Mouse (Mus musculus) c-Kit-positive CD71-positive TER-119-positive erythroid progenitor cells, embryonic 14.5 days (primary cell): ENCODE measurements around the gene Gstt4.
"Not testable (repeated sequence)": the region's sequence is repeated elsewhere in the genome, so short reads cannot be mapped to it uniquely, and the experiment has no call there.

Experiments used
- DNase-seq: peaks from one replicate; pipeline ENCODE4 v3.0.0-alpha.2; 2013; ENCODE audit warnings: low spot score

Gstt4 gene

GRCm38 (mm10) chr10:75789841-75790240, 32.5 kb downstream of the Gstt4 start:
- DNase-seq = no peak

- DNase-seq = no peak
These were observed 33.1 kb downstream of the Gstt4 start for GRCm38 (mm10) chr10:75789081-75789735.

- no peak for DNase-seq
These were observed 34.1 kb downstream of the Gstt4 start for GRCm38 (mm10) chr10:75788277-75788676.

- DNase-seq = no peak
These were observed 36.9 kb downstream of the Gstt4 start for GRCm38 (mm10) chr10:75785442-75785841.

- DNase-seq = no peak
These were observed 41.4 kb downstream of the Gstt4 start, which contains the start of the genes Gm20441 and Gstt3 for GRCm38 (mm10) chr10:75780769-75781578. Gm20441 (minus strand) TSS chr10:75780954. Gstt3 (minus strand) TSS chr10:75781414.

GRCm38 (mm10) chr10:75779206-75780174, 42.9 kb downstream of the Gstt4 start:
- no peak for DNase-seq

- DNase-seq = no peak
These were observed 44.5 kb downstream of the Gstt4 start for GRCm38 (mm10) chr10:75777885-75778284.

GRCm38 (mm10) chr10:75776562-75776961, 45.8 kb downstream of the Gstt4 start:
- no peak for DNase-seq

GRCm38 (mm10) chr10:75774587-75774986, 47.8 kb downstream of the Gstt4 start:
- no peak for DNase-seq

- DNase-seq = no peak
These were observed 48.2 kb downstream of the Gstt4 start for GRCm38 (mm10) chr10:75774102-75774501.

GRCm38 (mm10) chr10:75772795-75773664, 49.3 kb downstream of the Gstt4 start, which contains the start of gene Ddt:
Ddt (minus strand) TSS chr10:75773414.
- peak; percentile 86 for DNase-seq

GRCm38 (mm10) chr10:75767756-75768155, 54.6 kb downstream of the Gstt4 start:
- DNase-seq = not testable (repeated sequence)

- DNase-seq = no peak
These were observed 55.5 kb downstream of the Gstt4 start for GRCm38 (mm10) chr10:75766856-75767255.
